Mouse (Mus musculus) liver, embryonic 12.5 days (tissue): ENCODE measurements around the gene Asah2. TPM values are rescaled to one million over a fixed set of nuclear protein-coding genes. Genes with fewer than 3 reads are reported as not detected.
"Not testable (repeated sequence)": the region's sequence is repeated elsewhere in the genome, so short reads cannot be mapped to it uniquely, and the experiment has no call there.

Source experiments
- ATAC-seq: fragments of 200-750 bp; cut with Nextera tagmentation; 2 replicates; pipeline ENCODE4 v1.8.0; 2017; ENCODE audit warnings: moderate number of reproducible peaks, mild to moderate bottlenecking, moderate library complexity
- H3K27ac ChIP-seq: fragments of 300-500 bp; sonication (generic); 2 replicates; pipeline ENCODE4 v1.5.1; 2016; ENCODE audit warnings: mild to moderate bottlenecking
- H3K27me3 ChIP-seq: fragments of 300-500 bp; sonication (generic); replicated peaks from 2 replicates; pipeline ENCODE4 v1.6.1; 2016; ENCODE audit warnings: mild to moderate bottlenecking, moderate library complexity
- H3K36me3 ChIP-seq: fragments of 300-500 bp; sonication (generic); 2 replicates; pipeline ENCODE4 v1.6.1; 2016; ENCODE audit warnings: mild to moderate bottlenecking, moderate library complexity
- H3K4me1 ChIP-seq: fragments of 300-500 bp; sonication (generic); 2 replicates; pipeline ENCODE4 v1.6.1; 2016
- H3K4me2 ChIP-seq: fragments of 300-500 bp; sonication (generic); 2 replicates; pipeline ENCODE4 v1.6.1; 2016; ENCODE audit warnings: mild to moderate bottlenecking, moderate library complexity
- H3K4me3 ChIP-seq: fragments of 300-500 bp; sonication (generic); 2 replicates; pipeline ENCODE4 v1.5.1; 2016; ENCODE audit warnings: mild to moderate bottlenecking, moderate library complexity
- H3K9ac ChIP-seq: fragments of 300-500 bp; sonication (generic); 2 replicates; pipeline ENCODE4 v1.6.1; 2016; ENCODE audit warnings: mild to moderate bottlenecking, moderate library complexity
- H3K9me3 ChIP-seq: fragments of 300-500 bp; sonication (generic); replicated peaks from 2 replicates; pipeline ENCODE4 v1.6.1; 2016; ENCODE audit warnings: mild to moderate bottlenecking, moderate library complexity
- WGBS: fragments of 180-500 bp; shearing (Covaris S2); methylation state at CpG from one replicate; pipeline ENCODE4 v1.1.7; 2016; ENCODE audit not compliant: insufficient replicate concordance; 5-methylcytosine and 5-hydroxymethylcytosine counted together
- polyA plus RNA-seq: library from polyadenylated mRNA; unstranded; fragments of >200 nt; fragmentation: Nextera tagmentation; extraction: Ambion mirVana; gene quantifications from 2 replicates; pipeline ENCODE4 v1.2.1, GENCODE M21; 2016

Gene Asah2
- polyA plus RNA-seq, 1 experiment from 2014 or later: 0.48 TPM

DNA sequence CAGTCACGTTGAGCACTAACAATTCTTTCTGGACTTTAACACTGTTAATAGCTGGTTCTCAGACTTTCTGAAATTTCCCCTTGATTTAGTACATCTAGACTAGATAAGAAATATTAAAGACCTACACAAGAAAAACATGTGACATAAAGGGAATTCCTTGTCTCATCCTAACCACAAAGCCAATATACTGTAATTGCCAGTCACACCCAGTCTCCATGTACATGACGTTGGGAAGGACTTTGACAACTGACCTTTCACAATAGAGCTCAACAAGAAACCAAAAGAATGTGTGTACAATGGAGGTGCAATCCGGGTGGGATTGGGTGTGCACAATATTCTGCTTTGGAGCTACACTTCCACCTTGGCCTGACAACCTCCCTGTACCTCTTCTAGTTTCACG is 15.7 kb downstream of the Asah2 start:
- Histone ChIP-seq H3K4me3 (no peak overlapping the region), H3K27ac (no peak overlapping the region), H3K9ac (no peak overlapping the region), H3K9me3 (no peaks in the 10 kb centered on the region), H3K36me3 (no peaks in the 10 kb centered on the region), H3K4me1 (no peaks in the 10 kb centered on the region), H3K4me2 (no peak overlapping the region), H3K27me3 (no peaks in the 10 kb centered on the region)
- no peak for ATAC-seq
- 76% methylated on average over 4 of the region's 4 CpGs for WGBS

DNA sequence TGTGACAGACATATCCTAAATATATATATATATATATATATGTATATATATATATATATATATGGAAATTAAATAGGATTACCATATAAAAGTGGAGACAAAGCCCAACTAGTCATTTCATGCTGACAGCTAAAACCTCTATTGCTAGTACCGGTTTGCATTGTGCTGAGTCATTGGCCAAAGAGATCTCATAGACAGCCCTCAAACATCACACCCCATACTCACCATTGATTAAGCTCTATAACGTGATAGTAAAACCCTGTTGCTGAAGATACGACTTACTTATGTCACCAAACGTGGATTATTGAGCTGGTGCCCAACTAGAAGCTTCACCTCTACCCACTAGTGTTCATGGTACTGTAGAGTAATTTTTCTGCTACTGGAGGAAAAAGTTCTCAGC is 17.2 kb downstream of the Asah2 start:
- no peak overlapping the region for H3K27ac ChIP-seq
- WGBS: 48% methylated on average over 4 of the region's 4 CpGs
- no peaks in the 10 kb centered on the region for H3K9me3 ChIP-seq
- ATAC-seq: no peak
- H3K27me3 ChIP-seq: no peaks in the 10 kb centered on the region
- H3K36me3 ChIP-seq: no peaks in the 10 kb centered on the region
- H3K4me1 ChIP-seq: no peaks in the 10 kb centered on the region
- no peak overlapping the region for H3K4me3 ChIP-seq
- no peak overlapping the region for H3K9ac ChIP-seq
- no peak overlapping the region for H3K4me2 ChIP-seq

DNA sequence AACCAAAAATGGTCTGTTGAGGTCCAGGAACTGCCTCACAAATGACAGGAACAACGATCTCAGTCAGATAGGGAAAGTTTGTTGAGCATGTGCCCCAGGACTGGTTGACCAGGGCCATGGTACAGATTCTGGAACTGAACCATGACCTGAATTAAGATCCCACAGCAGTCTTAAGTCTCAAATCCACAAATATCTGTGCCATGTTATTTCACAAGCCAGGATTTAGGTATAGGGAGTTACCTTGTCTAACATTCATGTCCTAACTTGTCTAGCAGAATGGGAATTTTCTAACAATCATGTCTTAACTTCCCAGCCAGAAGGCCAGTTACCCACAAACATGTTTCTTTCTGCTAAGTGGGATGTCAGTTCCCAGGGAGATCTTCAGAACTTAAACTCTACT is 19.4 kb downstream of the Asah2 start:
- Histone ChIP-seq H3K9me3 (no peaks in the 10 kb centered on the region), H3K36me3 (no peaks in the 10 kb centered on the region), H3K4me3 (no peak overlapping the region), H3K27ac (no peak overlapping the region), H3K27me3 (no peaks in the 10 kb centered on the region), H3K4me1 (no peaks in the 10 kb centered on the region), H3K9ac (no peak overlapping the region), H3K4me2 (no peak overlapping the region)
- WGBS: 74% methylated on average over 1 of the region's 1 CpGs
- no peak for ATAC-seq

DNA sequence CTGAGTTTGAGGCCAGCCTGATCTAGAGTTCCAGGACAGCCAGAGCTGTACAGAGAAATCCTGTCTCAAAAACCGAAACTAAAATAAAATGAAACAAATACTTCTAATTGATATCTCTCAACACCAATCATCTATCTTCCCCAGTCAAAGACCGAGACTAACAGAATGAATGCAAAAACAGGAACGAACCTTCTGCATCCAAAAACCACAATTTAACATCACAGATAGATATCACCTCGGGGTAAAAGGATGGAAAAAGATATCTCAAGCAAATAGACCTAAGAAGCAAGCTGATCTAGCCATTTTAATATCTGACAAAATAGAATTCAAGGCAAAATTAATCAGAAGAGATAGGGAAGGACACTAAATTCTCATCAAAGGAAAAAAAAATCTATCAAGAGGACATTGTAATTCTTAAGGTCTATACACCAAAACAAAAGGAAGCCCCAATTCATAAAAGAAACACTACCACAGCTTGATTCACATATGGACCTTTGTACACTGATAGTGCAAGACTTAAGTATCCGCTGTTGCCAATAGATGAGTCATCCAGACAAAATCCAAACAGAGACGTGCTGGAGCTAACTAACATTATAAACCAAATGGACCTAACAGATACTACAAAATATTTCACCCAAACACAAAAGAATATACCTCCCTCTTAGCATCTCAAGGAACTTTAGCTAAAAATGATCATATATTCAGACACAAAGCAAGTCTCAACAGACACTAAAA is 20.1 kb downstream of the Asah2 start:
- no peaks in the 10 kb centered on the region for H3K4me1 ChIP-seq
- no peaks in the 10 kb centered on the region for H3K36me3 ChIP-seq
- 52% methylated on average over 6 of the region's 6 CpGs for WGBS
- H3K27me3 ChIP-seq: no peaks in the 10 kb centered on the region
- H3K4me3 ChIP-seq: no peak overlapping the region
- H3K27ac ChIP-seq: no peak overlapping the region
- no peak overlapping the region for H3K9ac ChIP-seq
- H3K4me2 ChIP-seq: no peak overlapping the region
- ATAC-seq: no peak
- H3K9me3 ChIP-seq: no peaks in the 10 kb centered on the region

DNA sequence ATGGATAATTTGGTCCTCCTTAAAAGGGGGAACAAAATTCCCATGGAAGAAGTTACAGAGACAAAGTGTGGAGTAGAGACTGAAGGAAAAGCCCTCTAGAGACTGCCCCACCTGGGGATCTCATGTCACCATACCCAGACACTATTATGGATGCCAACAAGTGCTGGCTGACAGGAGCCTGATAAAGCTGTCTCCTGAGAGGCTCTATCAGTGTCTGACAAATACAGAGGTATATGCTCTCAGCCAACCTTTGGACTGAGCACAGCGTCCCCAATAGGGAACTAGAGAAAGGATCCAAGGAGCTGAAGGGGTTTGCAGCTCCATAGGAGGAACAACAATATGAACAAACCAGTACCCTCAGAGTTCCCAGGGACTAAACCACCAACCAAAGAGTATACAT is 23.2 kb downstream of the Asah2 start:
- H3K4me3 ChIP-seq, H3K4me2 ChIP-seq, H3K4me1 ChIP-seq, H3K36me3 ChIP-seq, ATAC-seq, H3K9ac ChIP-seq, H3K27ac ChIP-seq, H3K9me3 ChIP-seq, H3K27me3 ChIP-seq: not testable (repeated sequence)
- 55% methylated on average over 1 of the region's 1 CpGs for WGBS

DNA sequence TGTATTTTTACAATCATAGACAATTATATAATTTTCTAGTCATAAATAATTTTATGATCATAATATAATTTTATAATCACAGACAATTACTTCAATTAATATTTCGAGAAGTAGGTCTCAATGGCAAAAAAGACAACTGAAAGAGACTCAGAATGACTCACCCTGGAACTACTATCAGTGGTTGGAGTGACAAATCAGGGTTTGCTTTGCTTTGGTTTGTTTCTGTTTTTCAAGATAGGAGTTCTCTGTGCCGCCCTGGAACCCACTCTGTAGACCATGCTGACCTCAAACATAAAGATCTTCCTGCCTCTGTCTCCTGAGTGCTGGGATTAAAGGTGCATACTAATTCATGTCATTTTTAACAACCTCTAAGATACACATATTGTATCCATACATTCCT is 37.7 kb downstream of the Asah2 start:
- ATAC-seq: no peak
- no peak overlapping the region for H3K4me3 ChIP-seq
- H3K4me2 ChIP-seq: no peak overlapping the region
- H3K27me3 ChIP-seq: peaks cover 6% of the 10 kb centered on the region; the same call in 1 of the 2 replicates
- no peaks in the 10 kb centered on the region for H3K36me3 ChIP-seq
- no peak overlapping the region for H3K9ac ChIP-seq
- H3K4me1 ChIP-seq: no peaks in the 10 kb centered on the region
- WGBS: 28% methylated on average over 2 of the region's 2 CpGs
- H3K9me3 ChIP-seq: no peaks in the 10 kb centered on the region
- H3K27ac ChIP-seq: no peak overlapping the region

DNA sequence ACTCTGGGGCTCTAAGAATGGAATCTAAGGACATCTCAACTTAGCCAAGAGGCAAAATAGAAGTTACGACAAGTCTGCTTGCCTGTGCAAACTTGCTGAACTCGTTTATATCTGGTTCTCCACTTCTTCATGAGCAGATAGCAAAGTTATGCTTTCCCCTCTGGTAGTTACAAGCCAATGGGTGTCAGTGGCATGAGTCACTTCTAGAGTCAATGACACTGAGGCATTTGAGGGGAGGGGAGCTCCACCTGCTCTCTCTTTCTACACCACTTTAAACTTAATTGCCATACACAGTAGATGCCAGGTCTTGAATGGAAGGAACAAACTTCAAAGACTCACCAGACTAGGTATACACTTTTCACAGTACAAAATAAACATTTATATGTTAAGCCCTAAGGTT is 38.4 kb downstream of the Asah2 start:
- peaks cover 6% of the 10 kb centered on the region; the same call in 1 of the 2 replicates for H3K27me3 ChIP-seq
- H3K4me3 ChIP-seq: no peak overlapping the region
- no peak overlapping the region for H3K9ac ChIP-seq
- no peaks in the 10 kb centered on the region for H3K36me3 ChIP-seq
- H3K27ac ChIP-seq: no peak overlapping the region
- no peaks in the 10 kb centered on the region for H3K4me1 ChIP-seq
- ATAC-seq: no peak
- WGBS: 60% methylated on average over 2 of the region's 2 CpGs
- H3K4me2 ChIP-seq: no peak overlapping the region
- H3K9me3 ChIP-seq: no peaks in the 10 kb centered on the region

DNA sequence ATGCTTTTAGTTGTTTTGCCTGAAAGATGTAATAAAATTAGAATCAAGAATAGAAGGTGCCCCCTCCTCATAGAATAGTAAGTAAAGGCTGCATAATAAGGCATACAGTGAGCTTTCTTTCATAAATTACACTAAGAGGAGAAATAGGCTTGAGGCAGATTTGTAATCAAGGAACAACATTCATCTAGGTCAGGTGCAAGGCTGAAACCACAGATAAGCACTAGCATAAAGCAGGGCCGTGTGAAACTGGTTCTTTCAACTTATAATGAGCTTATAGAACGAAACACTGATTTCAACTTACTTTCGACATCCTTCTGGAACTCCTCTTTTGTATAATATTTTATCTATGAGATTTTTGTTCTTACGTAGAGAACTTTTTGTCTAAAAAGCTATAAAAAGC is 40.3 kb downstream of the Asah2 start:
- WGBS: 54% methylated on average over 4 of the region's 4 CpGs
- H3K4me2 ChIP-seq: no peak overlapping the region
- H3K4me3 ChIP-seq: no peak overlapping the region
- H3K27ac ChIP-seq: no peak overlapping the region
- no peaks in the 10 kb centered on the region for H3K36me3 ChIP-seq
- ATAC-seq: no peak
- H3K27me3 ChIP-seq: peaks cover 6% of the 10 kb centered on the region; the same call in 1 of the 2 replicates
- no peak overlapping the region for H3K9ac ChIP-seq
- H3K4me1 ChIP-seq: no peaks in the 10 kb centered on the region
- no peaks in the 10 kb centered on the region for H3K9me3 ChIP-seq

DNA sequence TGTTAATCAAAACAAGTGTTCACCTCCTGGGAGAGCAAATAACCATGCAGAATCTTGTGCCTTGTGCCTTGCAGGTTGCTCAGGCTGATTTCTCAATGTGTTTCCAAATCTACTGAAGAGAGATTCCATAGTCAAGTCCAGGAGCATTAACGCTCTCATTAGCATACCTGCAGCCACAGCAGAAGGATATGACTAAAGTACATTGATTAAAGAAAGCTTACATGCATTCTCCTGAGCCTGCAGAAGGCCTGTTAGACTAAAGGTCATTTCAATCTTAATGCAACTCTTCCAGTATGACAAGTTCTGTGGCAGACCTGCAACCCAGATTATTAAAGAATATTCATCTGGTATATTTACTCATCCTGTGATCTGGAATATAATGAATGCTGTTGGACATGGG is 46.7 kb downstream of the Asah2 start:
- H3K4me1 ChIP-seq: no peaks in the 10 kb centered on the region
- no peaks in the 10 kb centered on the region for H3K27me3 ChIP-seq
- no peak for ATAC-seq
- no peak overlapping the region for H3K4me3 ChIP-seq
- H3K27ac ChIP-seq: no peak overlapping the region
- H3K9ac ChIP-seq: no peak overlapping the region
- no peaks in the 10 kb centered on the region for H3K9me3 ChIP-seq
- 53% methylated on average over 1 of the region's 1 CpGs for WGBS
- no peaks in the 10 kb centered on the region for H3K36me3 ChIP-seq
- H3K4me2 ChIP-seq: no peak overlapping the region

DNA sequence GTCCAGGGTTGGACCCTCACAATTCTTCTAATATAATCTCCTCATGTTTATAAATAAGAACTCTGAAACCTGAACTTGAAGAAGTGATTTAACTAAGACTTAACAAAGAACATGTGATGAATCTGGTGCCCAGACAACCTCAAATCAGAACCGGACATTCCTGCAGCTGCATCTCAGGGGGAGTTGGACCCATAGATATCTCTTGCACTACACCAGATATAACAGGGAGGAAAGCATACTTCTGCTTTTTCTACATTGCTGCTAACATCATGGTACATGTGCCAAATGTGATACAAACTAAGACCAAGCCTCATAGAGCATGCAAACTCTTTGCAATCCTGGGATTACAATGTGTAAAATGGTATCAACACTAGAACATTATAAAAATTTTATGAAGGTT is 51.8 kb downstream of the Asah2 start:
- Histone ChIP-seq H3K4me1 (no peaks in the 10 kb centered on the region), H3K9ac (no peak overlapping the region), H3K27me3 (no peaks in the 10 kb centered on the region), H3K36me3 (no peaks in the 10 kb centered on the region), H3K4me2 (no peak overlapping the region), H3K9me3 (no peaks in the 10 kb centered on the region), H3K27ac (no peak overlapping the region), H3K4me3 (no peak overlapping the region)
- ATAC-seq: no peak
- WGBS: 52% methylated on average over 1 of the region's 1 CpGs

DNA sequence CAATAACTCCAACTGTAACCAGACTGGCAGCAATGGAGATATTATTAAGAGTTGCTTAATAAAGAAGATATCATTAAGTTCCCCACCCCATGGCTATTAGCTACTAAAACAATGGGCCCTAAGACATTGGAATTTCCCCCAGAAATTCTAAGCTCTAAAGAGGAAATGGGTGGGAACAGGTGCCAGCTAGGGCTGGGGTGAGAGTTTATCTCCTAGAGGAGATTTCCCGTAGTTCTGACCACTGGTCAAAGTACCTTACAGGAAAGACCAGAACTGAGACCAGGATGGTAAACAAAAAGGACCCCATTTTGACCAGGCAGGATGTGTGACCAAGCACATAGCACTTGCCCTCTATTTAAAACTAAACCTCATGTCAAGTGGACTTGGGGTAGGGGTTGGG is 52.3 kb downstream of the Asah2 start:
- no peak overlapping the region for H3K27ac ChIP-seq
- no peaks in the 10 kb centered on the region for H3K4me1 ChIP-seq
- no peak overlapping the region for H3K4me2 ChIP-seq
- H3K27me3 ChIP-seq: no peaks in the 10 kb centered on the region
- ATAC-seq: no peak
- no peaks in the 10 kb centered on the region for H3K9me3 ChIP-seq
- no peak overlapping the region for H3K4me3 ChIP-seq
- no peak overlapping the region for H3K9ac ChIP-seq
- H3K36me3 ChIP-seq: no peaks in the 10 kb centered on the region
- 32% methylated on average over 1 of the region's 1 CpGs for WGBS

DNA sequence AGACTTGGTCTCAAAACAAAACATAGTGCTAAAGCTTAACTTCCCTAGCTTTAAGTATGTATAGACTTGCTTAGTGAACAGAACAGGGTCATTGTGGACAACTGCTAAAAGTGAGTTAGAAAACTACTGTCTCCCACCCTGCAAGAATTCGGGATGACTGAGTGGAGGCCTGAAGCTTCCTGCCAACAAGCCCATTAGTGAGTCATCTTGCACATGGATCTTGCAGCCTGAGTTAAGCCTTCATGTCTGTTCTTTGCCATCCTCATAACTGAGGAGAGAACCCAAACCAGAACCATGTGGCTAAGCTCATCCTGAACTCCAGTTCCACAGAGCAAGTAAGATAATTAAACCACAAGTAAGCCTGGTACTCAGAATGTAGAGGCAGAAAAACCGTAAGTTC is 56.8 kb downstream of the Asah2 start:
- Histone ChIP-seq H3K36me3 (no peaks in the 10 kb centered on the region), H3K4me2 (no peak overlapping the region), H3K9me3 (no peaks in the 10 kb centered on the region), H3K27me3 (no peaks in the 10 kb centered on the region), H3K27ac (no peak overlapping the region), H3K4me1 (no peaks in the 10 kb centered on the region), H3K9ac (no peak overlapping the region), H3K4me3 (no peak overlapping the region)
- WGBS: 69% methylated on average over 2 of the region's 2 CpGs
- no peak for ATAC-seq

DNA sequence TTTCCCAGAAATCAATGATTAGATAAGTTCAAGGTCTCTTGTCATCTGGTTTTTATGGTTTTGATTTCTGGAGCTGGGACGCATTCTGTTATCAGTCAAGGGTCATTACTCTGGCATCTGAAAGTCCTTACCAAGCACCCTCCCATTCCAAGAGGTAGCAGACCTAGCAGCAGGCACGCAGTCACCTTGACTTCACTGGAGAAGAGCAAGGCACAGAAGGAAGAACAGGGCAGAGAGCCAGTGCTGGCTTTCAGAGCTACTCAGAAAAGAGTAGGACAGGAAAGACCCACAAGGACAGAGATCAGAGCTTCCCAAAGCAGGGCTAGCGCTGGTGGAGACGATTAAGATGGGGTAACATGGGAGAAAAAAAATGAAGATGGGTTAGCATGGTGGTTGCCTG is 75.1 kb downstream of the Asah2 start:
- no peak for ATAC-seq
- no peaks in the 10 kb centered on the region for H3K36me3 ChIP-seq
- H3K9ac ChIP-seq: no peak overlapping the region
- no peaks in the 10 kb centered on the region for H3K4me1 ChIP-seq
- 71% methylated on average over 4 of the region's 4 CpGs for WGBS
- H3K9me3 ChIP-seq: no peaks in the 10 kb centered on the region
- no peak overlapping the region for H3K27ac ChIP-seq
- no peak overlapping the region for H3K4me3 ChIP-seq
- H3K27me3 ChIP-seq: no peaks in the 10 kb centered on the region
- H3K4me2 ChIP-seq: no peak overlapping the region
